Mouse (Mus musculus) heart, adult 9 months (tissue): Measurements from ENCODE around the gene Sephs1.
A peak's percentile ranks its signal among the peaks of the same experiment; 100 is the strongest.

ENCODE experiments used
- DNase-seq, 2 experiments: peaks; one replicate each; pipeline ENCODE4 v3.0.0; 2022; ENCODE audit warnings: low spot score in 2 of 2

Sephs1 gene

DNA sequence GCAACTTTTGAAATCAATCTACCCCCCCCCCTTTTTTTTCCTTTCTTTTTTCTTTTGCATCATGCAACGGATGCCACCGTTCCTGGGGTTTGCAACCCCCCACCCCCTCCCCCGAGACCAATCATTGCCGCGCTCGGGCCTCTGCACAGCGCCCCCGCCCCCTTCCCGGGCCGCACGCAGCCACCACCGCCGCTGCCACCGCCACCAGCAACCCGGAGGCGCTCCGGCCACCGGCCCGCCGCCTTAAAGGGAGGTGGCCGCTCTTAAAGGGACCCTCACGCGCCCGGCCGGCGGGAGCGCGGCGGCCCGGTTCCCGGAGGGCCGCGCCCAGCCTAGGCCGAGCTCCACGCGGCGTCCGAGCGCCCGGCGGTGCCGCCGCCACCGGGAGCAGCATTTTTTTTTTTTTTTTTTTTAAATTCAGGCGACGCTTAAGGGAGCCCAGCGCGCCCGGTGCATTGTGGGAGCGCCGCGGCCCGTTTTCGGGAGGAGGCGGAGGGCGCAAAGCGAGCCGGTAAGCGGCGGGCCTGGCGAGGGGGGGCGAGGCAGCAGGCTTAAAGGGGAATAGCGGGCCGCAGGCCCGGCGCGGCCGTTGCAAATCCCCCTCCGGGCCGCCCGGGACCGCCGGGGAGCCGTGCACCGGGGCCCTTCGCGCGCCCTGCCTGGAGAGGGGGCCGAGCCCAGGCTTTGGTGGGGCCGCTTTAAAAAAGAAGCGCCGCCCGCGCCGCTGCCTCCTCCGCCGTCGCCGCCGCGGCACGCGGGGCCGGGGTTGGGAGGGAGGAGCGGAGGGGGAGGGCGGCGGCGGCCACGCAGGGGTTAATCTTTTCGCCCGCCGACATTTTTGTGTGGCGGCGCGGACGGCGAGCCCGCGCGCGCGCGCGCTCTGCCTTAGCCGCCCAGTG, at the start of gene Sephs1:
TSS of gene Sephs1 (plus strand) at position 215 of the 899 bp plus-strand sequence.
- DNase-seq: peak; percentile 79 to 82

DNA sequence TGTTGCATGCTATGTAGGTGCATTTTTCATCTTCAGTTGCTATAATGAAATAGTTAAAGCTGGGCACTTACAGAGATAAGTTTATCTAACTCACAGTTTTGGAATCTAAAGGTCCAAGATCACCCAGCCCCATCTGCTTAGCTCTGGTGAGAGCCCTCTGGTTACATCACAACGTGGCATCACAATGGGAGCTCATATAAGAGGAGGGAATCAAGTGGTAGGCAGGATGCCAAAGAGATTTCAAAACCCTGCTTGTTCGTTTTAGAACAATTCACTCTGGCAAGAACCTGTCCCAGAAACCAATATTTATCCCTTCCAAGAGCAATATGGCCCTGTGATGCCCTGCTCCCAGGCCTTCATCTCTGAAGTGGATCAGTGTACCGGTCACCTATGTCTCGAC, 49.2 kb upstream of the Sephs1 start:
- no peak for DNase-seq

- DNase-seq: no peak
Observed at GRCm38 (mm10) chr2:4849449-4849848, 31.9 kb upstream of the Sephs1 start.

DNA sequence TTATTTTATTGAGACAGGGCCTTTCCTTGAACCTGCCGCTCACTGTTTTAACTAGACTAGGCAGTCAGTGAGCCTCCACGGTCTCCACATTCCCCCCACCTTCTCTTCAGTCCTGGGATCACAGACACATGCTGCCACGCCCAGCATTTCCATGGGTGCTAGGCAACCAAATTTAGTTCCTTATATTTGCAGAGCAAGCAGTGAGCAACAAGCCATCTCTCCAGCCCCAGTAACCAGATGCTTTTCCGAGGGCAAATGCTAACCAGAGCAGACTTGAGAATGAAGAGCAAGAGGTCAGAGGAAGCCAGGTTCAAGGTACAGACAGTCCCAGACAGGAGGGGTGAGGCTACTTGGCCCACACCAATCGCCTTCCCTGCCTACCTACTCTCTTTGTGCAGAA, 24.2 kb upstream of the Sephs1 start:
- DNase-seq: no peak

- DNase-seq: no peak
Observed at GRCm38 (mm10) chr2:4858161-4858560, 23.2 kb upstream of the Sephs1 start.

DNA sequence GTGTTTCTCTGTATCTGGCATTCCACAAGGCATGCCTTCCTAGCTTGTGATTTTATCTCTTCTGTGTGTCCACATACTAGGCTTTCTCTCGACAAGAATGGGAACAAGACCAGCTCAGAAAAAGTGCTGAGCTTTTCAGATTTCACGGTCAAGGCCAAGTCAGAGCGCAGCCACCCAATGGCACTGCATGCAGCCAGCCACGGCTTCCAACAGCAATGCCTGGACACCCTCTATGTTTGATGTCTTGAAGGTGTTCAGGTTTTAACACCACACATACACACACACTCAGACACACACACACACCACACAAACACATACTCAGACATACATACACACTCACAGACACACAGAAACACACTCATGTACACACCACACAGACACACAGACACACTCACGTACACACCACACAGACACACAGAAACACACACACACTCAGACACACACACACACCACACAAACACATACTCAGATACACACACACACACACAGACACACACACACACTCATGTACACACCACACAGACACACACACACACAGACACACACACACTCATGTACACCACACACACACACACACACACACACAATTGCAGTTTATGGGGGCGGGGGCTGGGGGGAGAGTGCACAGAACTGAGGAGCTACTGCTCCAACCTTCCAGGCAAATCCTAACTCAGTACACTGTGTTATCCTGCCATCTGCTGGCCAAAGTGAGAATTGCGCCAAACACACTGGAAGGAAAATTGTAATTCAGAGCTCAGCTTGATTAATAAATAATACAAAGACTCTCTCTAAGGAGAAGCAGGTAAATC, 17.2 kb upstream of the Sephs1 start:
- DNase-seq: peak in 1 of 2 experiments; percentile 45

DNA sequence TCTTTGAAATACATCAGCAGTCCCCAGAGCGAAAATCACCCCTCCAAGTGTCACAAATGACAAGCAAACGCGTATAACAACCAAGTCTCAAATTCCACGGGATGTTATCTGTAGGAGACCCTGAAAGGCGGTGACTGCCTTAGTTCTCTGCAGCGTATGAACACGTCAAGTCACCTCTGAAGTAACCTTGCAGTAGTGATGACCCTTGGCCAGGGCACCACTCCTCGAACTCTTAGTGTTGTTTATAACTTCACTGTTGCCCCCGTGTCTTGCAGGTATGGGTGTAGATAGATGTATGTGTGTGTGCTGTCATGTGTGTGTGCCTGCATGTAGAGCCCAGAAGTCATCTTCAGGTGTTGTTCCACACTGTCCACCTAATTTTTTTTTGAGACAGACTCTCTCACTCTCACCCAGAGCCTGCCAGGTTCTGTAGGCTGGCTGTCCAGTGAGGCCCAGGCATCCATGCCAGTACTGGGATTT, 16.5 kb upstream of the Sephs1 start:
- no peak for DNase-seq

DNA sequence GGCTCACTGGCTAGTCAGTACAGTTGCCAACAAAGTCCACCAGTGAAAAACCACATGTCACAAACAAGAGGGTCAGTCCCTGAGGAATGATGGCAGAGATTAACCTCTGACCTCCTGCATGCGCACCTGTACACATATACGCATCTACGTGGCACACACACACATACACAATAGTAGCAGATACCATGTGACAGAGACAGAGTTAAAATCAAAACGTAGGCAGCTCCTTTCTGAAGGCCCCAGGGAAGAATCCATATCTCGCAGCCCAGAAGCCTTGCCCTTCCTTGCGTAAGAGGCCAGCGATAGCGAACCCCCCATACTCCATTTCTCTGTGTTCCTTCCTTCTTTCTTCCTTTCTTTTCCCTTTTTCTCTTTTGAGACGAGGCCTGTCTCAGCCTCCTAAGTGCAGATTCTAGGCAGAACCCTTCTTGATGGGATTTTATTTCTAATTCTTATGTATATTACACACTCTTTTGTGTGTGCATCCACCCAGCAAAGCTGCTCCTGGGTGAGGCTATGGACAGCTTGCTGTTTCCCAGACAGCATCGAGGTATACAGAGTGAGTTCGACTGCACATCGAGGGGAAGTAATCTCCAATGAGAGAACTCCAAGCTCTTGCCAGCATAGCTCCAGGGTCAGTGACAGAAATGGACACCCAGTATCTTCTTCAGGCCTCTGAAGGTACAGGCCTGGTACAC, 13.2 kb upstream of the Sephs1 start:
- no peak for DNase-seq

- DNase-seq: no peak
Observed at GRCm38 (mm10) chr2:4872740-4873139, 8.6 kb upstream of the Sephs1 start.

- no peak for DNase-seq
Observed at GRCm38 (mm10) chr2:4873331-4873730, 8.0 kb upstream of the Sephs1 start.

- DNase-seq: no peak
Observed at GRCm38 (mm10) chr2:4875090-4875489, 6.3 kb upstream of the Sephs1 start.

GRCm38 (mm10) chr2:4876131-4876530, 5.2 kb upstream of the Sephs1 start:
- no peak for DNase-seq

DNA sequence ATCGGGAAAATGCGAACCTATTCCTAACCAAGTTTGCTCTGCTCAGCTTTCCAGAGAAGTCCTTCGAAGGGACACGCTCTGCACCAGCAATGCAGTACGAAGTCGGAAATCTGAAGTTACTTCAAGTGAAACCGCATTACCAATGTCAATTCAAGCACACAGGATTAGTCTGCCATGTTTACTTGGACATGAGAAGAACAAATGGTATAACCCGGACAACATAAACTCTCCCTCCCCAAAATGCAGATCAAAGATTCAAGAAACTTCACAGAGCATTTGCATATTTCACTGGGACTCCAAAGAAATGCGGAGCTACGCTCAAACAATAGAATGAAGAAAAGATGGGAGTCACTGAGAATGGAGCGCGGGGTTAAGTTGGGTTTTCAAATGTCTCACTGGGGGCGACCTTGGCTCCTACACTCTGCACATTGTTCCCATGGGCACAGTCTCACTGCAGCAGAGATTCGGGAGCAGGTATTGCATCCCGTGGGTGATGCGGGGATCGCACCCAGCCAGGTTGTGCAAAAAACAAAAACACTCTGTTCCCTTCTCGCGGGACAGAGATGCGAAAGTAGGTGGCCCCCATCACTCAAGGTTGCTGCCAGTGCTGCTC, 521 bp upstream of the Sephs1 start:
- DNase-seq: peak; percentile 7 to 9

- peak in 1 of 2 experiments; percentile 71 for DNase-seq
Observed at GRCm38 (mm10) chr2:4882249-4882791, 956 bp downstream of the Sephs1 start.

GRCm38 (mm10) chr2:4883009-4883704, 1.8 kb downstream of the Sephs1 start:
- DNase-seq: no peak

- no peak for DNase-seq
Observed at GRCm38 (mm10) chr2:4886896-4887295, 5.5 kb downstream of the Sephs1 start.

GRCm38 (mm10) chr2:4895598-4895997, 14.2 kb downstream of the Sephs1 start:
- DNase-seq: no peak

DNA sequence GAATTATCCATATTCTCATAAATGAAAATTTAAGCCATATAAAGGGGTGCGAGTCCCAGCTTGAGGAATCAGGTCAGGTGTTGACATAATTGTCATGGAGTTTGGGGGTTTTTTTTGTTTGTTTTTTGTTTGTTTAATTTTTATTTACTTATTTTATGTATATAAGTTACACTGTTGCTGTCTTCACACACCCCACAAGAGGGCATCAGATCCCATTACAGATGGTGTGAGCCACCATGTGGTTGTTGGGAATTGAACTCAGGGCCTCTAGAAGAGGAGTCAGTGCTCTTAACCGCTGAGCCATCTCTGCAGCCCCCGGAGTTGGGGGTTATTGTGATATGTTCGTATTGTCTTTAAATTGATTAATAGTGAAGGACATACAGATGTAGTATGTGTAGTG, 15.6 kb downstream of the Sephs1 start:
- no peak for DNase-seq

- DNase-seq: no peak
Observed at GRCm38 (mm10) chr2:4900624-4901023, 19.3 kb downstream of the Sephs1 start.

- no peak for DNase-seq
Observed at GRCm38 (mm10) chr2:4902346-4902745, 21.0 kb downstream of the Sephs1 start.

DNA sequence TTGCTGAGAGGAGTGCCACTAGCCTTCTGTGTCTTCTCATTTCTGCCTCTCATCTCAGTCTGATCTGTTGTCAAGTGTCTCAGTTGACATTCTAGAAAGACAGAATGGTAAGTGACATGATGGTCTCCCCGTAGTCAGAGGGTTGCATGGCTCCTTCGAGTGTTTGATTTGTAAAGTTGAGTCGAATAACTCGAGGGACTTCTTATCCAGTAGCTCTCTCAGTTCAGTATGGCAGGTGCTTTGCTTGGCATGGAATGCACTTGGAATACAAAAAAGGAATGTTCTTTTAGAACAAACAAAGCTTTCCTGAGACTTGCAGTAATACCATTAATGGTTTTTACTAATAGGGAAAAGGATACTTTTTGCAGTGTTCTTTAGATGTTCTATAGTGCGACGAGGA, 25.8 kb downstream of the Sephs1 start:
- no peak for DNase-seq
